Comparison of ENCODE assay signal across 30 mouse cellular contexts in the genomic region with DNA sequence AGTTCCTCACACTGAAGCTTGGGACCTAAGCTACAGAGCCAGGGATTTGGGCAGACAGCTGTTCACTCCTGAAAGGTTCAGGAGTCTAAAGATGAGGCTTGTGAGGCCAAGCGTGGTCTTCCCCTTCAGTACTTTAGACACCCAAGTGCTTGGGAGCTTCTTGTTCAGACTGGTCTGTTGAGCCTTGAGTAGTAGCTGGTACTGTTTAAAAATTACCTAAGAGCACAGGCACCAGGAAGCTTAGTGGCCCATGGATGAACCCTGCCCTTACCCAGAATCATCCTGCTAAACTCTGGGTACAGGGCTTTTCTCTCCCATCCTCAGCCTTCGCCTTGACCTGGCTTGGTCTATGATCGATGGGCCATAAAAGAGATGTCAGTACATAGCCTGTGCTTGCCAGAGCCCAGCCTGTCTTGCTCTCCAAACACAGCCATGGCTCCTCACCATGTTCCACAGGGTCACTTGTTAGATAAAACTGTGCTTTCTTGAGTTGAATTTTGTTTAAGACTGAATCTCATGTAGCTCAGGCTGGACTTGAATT. TPM values are rescaled to one million over a fixed set of nuclear protein-coding genes. Genes with fewer than 3 reads are reported as not detected.
A peak's percentile ranks its signal among the peaks of the same experiment; 100 is the strongest.
DNase-seq lines count a peak whose midpoint lies in the region; ATAC-seq lines count a peak whose summit lies in the region.
"Had no signal": no experiment of that assay in that cellular context is flagged by ENCODE, and none has a peak within 500 bp of the region (broad histone marks: within the 10 kb centered on the region; RNA-seq: fewer than 3 reads in every experiment).

No protein-coding gene starts in this region.

- H3K4me2 ChIP-seq in liver, embryonic 11.5 days = no peak overlapping the region
- H3K4me2 ChIP-seq in midbrain, embryonic 11.5 days = no peak overlapping the region
- H3K4me2 ChIP-seq: embryonic facial prominence, embryonic 15.5 days; forebrain, embryonic 13.5 days; hindbrain, embryonic 12.5 days; intestine, embryonic 15.5 days; limb, embryonic 12.5 days; liver, embryonic 12.5 days; midbrain, embryonic 13.5 days; neural tube, embryonic 13.5 days had no signal

- WGBS in liver, embryonic 11.5 days = 85% methylated on average over 3 of the region's 3 CpGs
- 93% methylated on average over 3 of the region's 3 CpGs for WGBS in midbrain, embryonic 11.5 days

- peaks cover 2% of the 10 kb centered on the region for H3K36me3 ChIP-seq in liver, embryonic 11.5 days (ENCODE audit: control insufficient read depth, insufficient read depth, low read length)
- no peaks in the 10 kb centered on the region for H3K36me3 ChIP-seq in midbrain, embryonic 11.5 days (ENCODE audit: control insufficient read depth, insufficient read depth, low read length)

- H3K27me3 ChIP-seq in liver, embryonic 11.5 days (replicated peaks; ENCODE audit: control insufficient read depth, insufficient read depth, low read length) = no peaks in the 10 kb centered on the region
- no peaks in the 10 kb centered on the region for H3K27me3 ChIP-seq in midbrain, embryonic 11.5 days (ENCODE audit: control insufficient read depth, insufficient read depth, low read length)
- H3K27me3 ChIP-seq: embryonic facial prominence, embryonic 15.5 days; forebrain, embryonic 13.5 days; hindbrain, embryonic 12.5 days; intestine, embryonic 15.5 days; limb, embryonic 12.5 days; liver, embryonic 12.5 days; megakaryocyte, embryonic 14.5 days; midbrain, embryonic 13.5 days; neural tube, embryonic 13.5 days had no signal

- no peaks in the 10 kb centered on the region for H3K9me3 ChIP-seq in liver, embryonic 11.5 days (ENCODE audit: control insufficient read depth, low read length)
- H3K9me3 ChIP-seq in midbrain, embryonic 11.5 days (ENCODE audit: control insufficient read depth, low read length) = no peaks in the 10 kb centered on the region
- H3K9me3 ChIP-seq: embryonic facial prominence, embryonic 10.5 days; embryonic facial prominence, embryonic 15.5 days; forebrain, embryonic 13.5 days; G1E; heart, embryonic 10.5 days; hindbrain, embryonic 12.5 days; intestine, embryonic 15.5 days; limb, embryonic 12.5 days; liver, embryonic 12.5 days; megakaryocyte, embryonic 14.5 days; midbrain, embryonic 13.5 days; neural tube, embryonic 13.5 days had no signal

- peak; percentile 65 for DNase-seq in adrenal gland, adult 2 months
- DNase-seq in adrenal gland, postnatal 14 days = no peak
- no peak for DNase-seq in liver, embryonic 11.5 days (ENCODE audit: low spot score)
- no peak for DNase-seq in liver
- peak; percentile 56 for DNase-seq in kidney, postnatal 14 days
- DNase-seq in spleen, adult 12 weeks (ENCODE audit: low spot score) = no peak
- no peak for DNase-seq in midbrain, embryonic 11.5 days (ENCODE audit: low spot score, missing footprints)
- DNase-seq: cerebellum, adult 8-10 months; cerebellum, postnatal 25 days; gastrocnemius, postnatal 14 days; heart, adult 11 months; heart, postnatal 36 days; liver, postnatal 0 days; lung, postnatal 4 days; thymus, postnatal 14 days had no signal

- H3K4me1 ChIP-seq in liver, embryonic 11.5 days (replicated peaks; ENCODE audit: control insufficient read depth, insufficient read depth, low read length) = peaks cover 10% of the 10 kb centered on the region
- H3K4me1 ChIP-seq in midbrain, embryonic 11.5 days (ENCODE audit: control insufficient read depth, insufficient read depth, low read length) = no peaks in the 10 kb centered on the region
- H3K4me1 ChIP-seq: forebrain, embryonic 13.5 days; limb, embryonic 12.5 days had no signal

- no peak for ATAC-seq in liver, embryonic 11.5 days (replicated peaks; ENCODE audit: low FRiP score)
- ATAC-seq in midbrain, embryonic 11.5 days (ENCODE audit: low FRiP score) = no peak
- ATAC-seq: forebrain, embryonic 13.5 days; hindbrain, postnatal 0 days; intestine, embryonic 15.5 days; liver, embryonic 12.5 days; liver, postnatal 0 days; lung, postnatal 0 days; midbrain, embryonic 13.5 days had no signal

- 0 out of 2 replicates have a peak overlapping the region, but pooled peaks have one; percentile 12 for H3K9ac ChIP-seq in liver, embryonic 11.5 days (ENCODE audit: low read depth, low read length)
- H3K9ac ChIP-seq in midbrain, embryonic 11.5 days (ENCODE audit: low read length) = no peak overlapping the region
- H3K9ac ChIP-seq: embryonic facial prominence, embryonic 15.5 days; forebrain, embryonic 13.5 days; hindbrain, embryonic 12.5 days; intestine, embryonic 15.5 days; limb, embryonic 12.5 days; liver, embryonic 12.5 days; liver, postnatal 0 days; midbrain, embryonic 13.5 days; neural tube, embryonic 13.5 days had no signal

- H3K4me3 ChIP-seq in liver, embryonic 11.5 days (ENCODE audit: low read depth, low read length) = no peak overlapping the region
- H3K4me3 ChIP-seq in midbrain, embryonic 11.5 days (ENCODE audit: low read depth, low read length) = no peak overlapping the region
- H3K4me3 ChIP-seq: embryonic facial prominence, embryonic 10.5 days; embryonic facial prominence, embryonic 15.5 days; forebrain, embryonic 13.5 days; heart, embryonic 10.5 days; hindbrain, embryonic 12.5 days; intestine, embryonic 15.5 days; left cerebral cortex, adult 2 months; limb, embryonic 12.5 days; liver, embryonic 12.5 days; midbrain, embryonic 13.5 days; neural tube, embryonic 13.5 days had no signal

- H3K27ac ChIP-seq in liver, embryonic 11.5 days (ENCODE audit: low read depth, low read length) = no peak overlapping the region
- H3K27ac ChIP-seq in midbrain, embryonic 11.5 days (ENCODE audit: low read depth, low read length) = no peak overlapping the region
- H3K27ac ChIP-seq: embryonic facial prominence, embryonic 10.5 days; embryonic facial prominence, embryonic 15.5 days; forebrain, embryonic 13.5 days; heart, embryonic 10.5 days; hindbrain, embryonic 12.5 days; hindbrain, postnatal 0 days; intestine, embryonic 15.5 days; left cerebral cortex, adult 2 months; limb, embryonic 12.5 days; liver, embryonic 12.5 days; midbrain, embryonic 13.5 days; neural tube, embryonic 13.5 days had no signal

RNA-seq across cellular contexts. Expression of a gene that starts 35.8 kb away (rescaled TPM):
- 100 to 1,000 TPM in 1 of 2 experiments, 10 to 100 TPM in 1; 99.0 to 134 TPM for total RNA-seq in adrenal gland, adult 2 months (2021)
- polyA plus RNA-seq in adrenal gland, adult 2 months (2012; rRNA removed) = 328 and 381 TPM in 2 replicates
- 93.2 and 101 TPM in 2 replicates for total RNA-seq in adrenal gland, postnatal 14 days (2021)
- polyA plus RNA-seq in liver, embryonic 11.5 days (2014; fragmentation: Nextera tagmentation; extraction: Ambion mirVana) = 72.7 and 79.5 TPM in 2 replicates
- 55.0 and 60.6 TPM in 2 replicates for polyA plus RNA-seq in midbrain, embryonic 11.5 days (2014; fragmentation: Nextera tagmentation; extraction: Ambion mirVana)

RNA-seq across cellular contexts. Expression of a gene that starts 48.8 kb away (rescaled TPM):
- 10 to 100 TPM; 13.1 to 15.9 TPM for total RNA-seq in adrenal gland, adult 2 months (2021)
- polyA plus RNA-seq in adrenal gland, adult 2 months (2012; rRNA removed) = 23.4 and 28.6 TPM in 2 replicates
- 13.9 and 20.8 TPM in 2 replicates for total RNA-seq in adrenal gland, postnatal 14 days (2021)
- 59.2 and 60.2 TPM in 2 replicates for polyA plus RNA-seq in liver, embryonic 11.5 days (2014; fragmentation: Nextera tagmentation; extraction: Ambion mirVana)
- polyA plus RNA-seq in midbrain, embryonic 11.5 days (2014; fragmentation: Nextera tagmentation; extraction: Ambion mirVana) = 46.2 and 46.8 TPM in 2 replicates

RNA-seq across cellular contexts. Expression of a gene that starts 49.6 kb away (rescaled TPM):
- total RNA-seq in adrenal gland, adult 2 months (2021) = 10 to 100 TPM; 22.6 to 36.6 TPM
- 34.9 and 36.4 TPM in 2 replicates for polyA plus RNA-seq in adrenal gland, adult 2 months (2012; rRNA removed)
- 26.3 and 29.5 TPM in 2 replicates for total RNA-seq in adrenal gland, postnatal 14 days (2021)
- polyA plus RNA-seq in liver, embryonic 11.5 days (2014; fragmentation: Nextera tagmentation; extraction: Ambion mirVana) = 68.6 and 70.2 TPM in 2 replicates
- polyA plus RNA-seq in midbrain, embryonic 11.5 days (2014; fragmentation: Nextera tagmentation; extraction: Ambion mirVana) = 64.5 and 68.0 TPM in 2 replicates

Comparison
In these comparisons a context has a peak if more than half of its experiments do, and no peak if none do; other contexts are left out.
1. DNase-seq: peak in adrenal gland, adult 2 months (single experiment) and kidney, postnatal 14 days (single experiment); none in adrenal gland, postnatal 14 days (single experiment), liver, embryonic 11.5 days (single experiment), liver (single experiment), spleen, adult 12 weeks (single experiment) and midbrain, embryonic 11.5 days (single experiment).